Mouse (Mus musculus) kidney, adult 2 months (tissue): ENCODE measurements around the gene Olfr403.
"Not testable (repeated sequence)": the region's sequence is repeated elsewhere in the genome, so short reads cannot be mapped to it uniquely, and the experiment has no call there.

ENCODE experiments used
- CTCF ChIP-seq: fragments of 200-500 bp; conservative IDR thresholded peaks from 2 replicates; pipeline ENCODE4 v1.5.1; 2011; ENCODE audit warnings: low read depth, mild to moderate bottlenecking, control low read depth, low read length, moderate library complexity, mixed read lengths; ENCODE audit not compliant: insufficient read depth, insufficient read length
- POLR2A ChIP-seq: fragments of 200-500 bp; IDR thresholded peaks from one replicate; pipeline ENCODE4 v1.6.1; 2011; ENCODE audit warnings: low read depth, low read length, control low read depth

- TF ChIP-seq CTCF, POLR2A: not testable (repeated sequence)
Observed at GRCm38 (mm10) chr11:74140001-74140400, 46.0 kb upstream of the Olfr403 start.
